Mouse (Mus musculus) kidney, adult 11 months (tissue): ENCODE data around the gene Lnx2.

Experiments used
- DNase-seq: peaks from one replicate; pipeline ENCODE4 v3.0.0; 2022

Gene Lnx2

DNA sequence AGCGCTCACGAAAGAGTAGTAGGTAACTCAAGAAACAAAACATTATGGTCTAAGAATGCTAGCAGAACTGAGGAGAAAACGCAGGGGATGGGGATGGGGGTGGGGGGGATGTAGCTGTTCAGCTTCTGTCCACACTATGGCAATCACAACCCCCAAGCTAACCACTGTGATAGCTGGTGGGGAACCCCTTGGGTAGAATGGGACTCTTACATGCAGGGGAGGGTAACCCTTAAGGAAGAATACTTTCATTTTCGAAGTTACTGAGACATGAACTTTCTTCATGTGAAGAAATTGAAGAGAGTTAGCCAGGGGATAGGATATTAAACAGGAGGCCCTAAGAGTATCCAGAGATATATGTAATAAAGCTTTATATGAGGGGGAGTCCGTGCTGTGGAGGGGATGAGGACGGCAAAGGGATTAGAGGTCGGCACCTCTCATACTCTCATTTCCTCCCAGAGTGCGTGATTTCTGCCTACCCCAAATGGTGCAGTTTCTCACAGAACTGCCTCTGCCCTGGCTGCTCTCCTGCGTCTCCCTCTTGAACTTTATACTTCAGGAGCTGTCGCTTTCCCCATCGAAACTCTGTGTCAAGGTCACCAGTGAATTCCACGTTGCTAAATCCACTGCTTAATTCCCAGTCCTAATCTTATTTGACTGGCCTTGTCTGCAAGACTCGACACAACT, 25.4 kb downstream of the Lnx2 start:
- no peak for DNase-seq

DNA sequence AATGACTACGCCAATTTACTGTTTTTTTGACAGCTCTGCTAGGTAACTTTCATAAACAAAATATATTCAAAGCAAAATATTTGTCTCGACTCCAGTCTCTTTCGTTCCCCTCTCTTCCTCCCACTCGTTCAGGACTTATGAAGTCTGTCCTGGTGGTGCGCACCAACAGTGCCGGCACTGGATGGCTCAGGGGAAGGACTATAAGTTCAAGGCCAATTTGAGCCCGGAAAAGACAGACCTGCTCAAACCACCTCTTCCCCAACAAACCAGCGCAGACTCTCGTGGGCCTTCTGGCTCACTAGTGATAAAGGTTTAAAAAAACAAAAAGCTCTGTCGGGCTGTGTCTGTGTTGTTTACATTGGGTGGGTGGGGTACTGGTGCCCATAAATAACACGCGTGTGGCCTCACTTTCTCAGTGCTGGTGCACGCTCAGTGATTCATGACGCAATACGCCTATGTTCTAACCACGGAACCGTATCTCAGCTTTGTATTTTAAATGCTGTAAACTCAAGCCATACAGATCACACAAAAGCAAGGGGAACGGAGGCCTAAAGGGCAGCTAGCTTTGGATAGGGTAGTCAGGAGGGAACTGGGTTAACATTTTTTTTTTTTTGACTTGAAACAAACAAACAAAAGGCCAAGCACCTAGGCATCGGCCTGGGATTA, 26.7 kb downstream of the Lnx2 start:
- no peak for DNase-seq

DNA sequence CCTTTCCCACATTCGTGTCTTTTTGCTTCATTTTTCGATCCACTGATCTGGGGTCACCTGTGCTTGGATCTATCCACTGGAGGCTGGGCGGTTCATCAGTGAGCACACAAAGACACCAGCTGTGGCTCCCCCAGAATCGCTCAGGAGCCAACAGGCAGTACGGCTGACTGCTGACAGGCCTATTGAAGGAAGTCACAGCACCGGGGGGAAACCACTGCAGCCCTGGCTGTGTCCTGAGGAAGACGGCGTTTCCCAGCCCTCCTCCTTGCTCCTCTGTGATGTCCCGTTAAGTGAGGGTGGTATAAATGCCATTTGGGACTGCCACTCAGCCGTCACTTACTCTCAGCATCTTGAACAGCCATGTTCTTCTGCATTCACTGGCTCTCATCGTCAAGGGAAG, 30.5 kb downstream of the Lnx2 start:
- no peak for DNase-seq

DNA sequence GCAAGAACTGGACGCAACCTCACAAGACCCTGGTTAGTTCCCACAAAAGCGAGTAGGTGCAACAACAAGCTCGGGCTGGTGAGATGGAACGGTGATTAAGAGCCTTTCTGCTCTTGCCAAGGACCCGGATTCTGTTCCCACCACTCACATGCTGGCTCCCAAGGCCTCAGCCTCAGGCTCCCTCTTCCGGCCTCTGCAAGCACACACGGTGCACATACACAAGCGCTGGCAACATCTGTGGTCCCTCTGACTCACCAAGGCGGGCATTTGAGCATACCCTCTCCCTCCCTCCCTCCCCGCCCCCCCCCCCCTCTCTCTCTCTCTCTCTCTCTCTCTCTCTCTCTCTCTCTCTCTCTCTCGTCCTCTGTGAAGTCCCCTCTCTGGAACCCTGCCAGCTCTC, 31.1 kb downstream of the Lnx2 start:
- DNase-seq = no peak

DNA sequence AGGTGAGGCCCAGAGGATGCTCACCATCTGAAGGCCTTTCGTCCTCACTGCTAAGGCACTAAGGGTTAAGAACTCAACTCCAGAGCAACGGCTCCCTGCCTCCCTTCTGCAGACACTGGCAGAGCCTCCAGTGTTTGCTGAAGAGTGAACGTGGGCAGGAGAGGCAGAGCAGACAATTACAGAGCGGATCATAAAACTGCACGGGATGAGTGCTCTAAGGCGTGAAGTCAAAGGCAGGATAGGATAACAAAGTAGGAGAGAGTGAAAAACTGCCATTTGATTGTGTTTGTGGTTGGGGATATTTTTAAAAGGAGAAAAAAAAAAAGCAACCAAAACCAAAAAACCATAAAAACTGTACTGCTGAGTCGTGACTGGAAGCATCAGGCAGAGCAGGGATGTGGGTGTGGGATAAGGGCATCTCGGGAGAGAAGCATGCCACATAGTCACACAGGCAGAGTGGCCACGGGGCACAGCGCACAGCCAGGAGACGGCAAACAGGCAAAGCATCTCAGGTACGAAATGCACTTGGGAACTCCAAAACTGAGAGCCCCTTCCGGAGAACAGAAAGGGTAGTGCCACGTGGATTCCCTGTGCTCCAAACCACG, 33.0 kb downstream of the Lnx2 start:
- DNase-seq = no peak

DNA sequence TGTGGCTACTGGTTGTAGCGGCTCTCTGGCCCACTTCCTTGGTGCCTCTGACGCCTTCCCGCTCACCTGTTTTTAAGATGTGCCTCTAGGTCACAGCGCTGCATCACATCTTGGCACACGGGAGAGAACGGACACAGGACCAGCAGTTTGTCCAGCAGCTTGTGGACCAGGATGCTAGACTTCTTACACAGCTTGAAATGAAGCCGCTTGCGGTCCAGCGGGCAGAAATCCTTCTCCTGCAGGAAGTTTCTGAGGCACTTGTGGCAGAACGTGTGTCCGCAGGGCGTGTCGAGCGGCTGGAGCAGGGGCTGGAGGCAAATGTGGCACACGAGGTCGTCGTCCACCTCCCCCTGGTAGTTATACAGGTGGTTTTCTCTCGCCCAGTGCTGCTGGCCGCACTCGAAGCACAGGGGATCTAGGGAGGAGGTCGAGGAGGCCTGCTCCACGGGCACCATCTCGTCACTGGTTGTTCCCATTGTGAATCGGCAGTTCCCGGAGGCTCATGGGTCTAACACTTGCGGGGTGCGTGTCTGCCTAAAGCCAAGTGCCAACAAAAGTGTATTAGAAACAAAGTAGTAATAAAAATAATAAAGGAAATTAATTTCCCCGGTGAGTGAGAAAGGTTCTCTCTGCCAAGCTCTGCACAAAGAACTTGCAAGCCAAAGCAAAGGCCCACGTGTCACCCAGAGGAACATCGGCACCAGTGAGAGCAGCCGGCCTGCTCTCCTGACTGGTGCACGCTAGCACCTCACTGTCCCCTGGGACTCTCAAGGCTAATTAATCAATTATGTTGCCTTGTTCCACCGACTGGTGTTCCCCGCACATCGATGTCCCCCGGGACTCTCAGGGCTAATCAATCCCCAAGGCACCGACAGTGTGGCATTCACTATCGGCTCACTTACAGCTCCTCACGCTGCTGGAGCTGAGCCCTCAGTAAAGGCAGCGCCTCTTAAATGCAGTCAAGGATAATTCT, 34.1 kb downstream of the Lnx2 start:
- DNase-seq = no peak

DNA sequence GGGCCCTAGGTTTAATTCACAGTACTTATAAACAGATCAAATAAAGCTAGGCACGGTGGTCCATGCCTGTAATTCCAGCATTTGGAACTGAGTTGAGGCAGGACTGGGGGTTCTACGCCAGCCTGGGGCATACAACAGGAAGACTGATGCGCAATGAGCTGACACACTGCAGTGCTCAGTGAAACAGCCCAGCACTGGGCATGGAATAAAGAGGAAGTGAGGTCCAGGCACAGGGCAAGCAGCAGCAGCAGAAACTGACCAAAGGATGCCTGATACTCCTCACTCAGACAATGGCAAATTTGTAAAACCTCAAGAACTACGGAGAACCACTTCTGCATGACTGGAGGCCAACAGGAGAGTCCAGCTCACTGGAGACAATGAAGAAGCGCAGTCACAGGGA, 37.0 kb downstream of the Lnx2 start:
- no peak for DNase-seq

DNA sequence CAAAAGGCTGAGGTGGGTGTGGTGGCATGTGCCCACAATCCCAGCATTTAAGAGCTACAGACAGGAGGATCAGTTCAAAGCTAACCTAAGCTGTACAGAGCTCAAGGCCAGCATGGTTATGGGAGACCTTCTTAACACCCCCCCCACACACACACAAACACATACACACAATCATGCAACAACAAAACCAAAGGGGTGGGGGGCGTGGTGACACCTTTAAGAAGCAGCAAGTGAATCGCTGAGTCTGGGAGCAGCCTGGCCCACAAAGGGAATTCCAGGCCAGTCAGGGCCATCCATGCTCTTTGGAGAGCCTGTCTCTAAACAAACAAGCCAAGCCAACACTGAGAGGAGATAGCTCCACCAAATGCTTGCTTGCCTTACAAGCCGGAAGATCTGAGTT, 38.8 kb downstream of the Lnx2 start:
- no peak for DNase-seq

DNA sequence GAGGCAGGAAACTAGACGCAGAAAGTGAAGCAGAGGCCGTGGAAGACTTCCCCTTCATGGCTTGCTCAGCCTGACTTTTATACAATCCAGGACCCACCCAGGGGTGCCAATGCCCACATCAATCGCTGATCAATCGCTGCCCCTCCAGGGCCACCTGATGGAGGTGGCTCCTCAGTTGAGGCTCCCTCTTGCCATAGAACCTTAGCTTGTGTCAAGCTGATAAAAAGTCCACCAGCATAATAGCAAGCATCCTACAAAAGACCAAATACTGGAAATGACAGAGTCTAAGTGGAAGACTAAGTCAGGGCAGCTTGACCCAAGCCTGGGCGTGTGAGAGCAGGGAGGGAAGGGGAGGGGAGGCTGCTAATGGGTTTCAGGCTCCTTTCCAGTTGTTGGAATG, 39.7 kb downstream of the Lnx2 start:
- no peak for DNase-seq

DNA sequence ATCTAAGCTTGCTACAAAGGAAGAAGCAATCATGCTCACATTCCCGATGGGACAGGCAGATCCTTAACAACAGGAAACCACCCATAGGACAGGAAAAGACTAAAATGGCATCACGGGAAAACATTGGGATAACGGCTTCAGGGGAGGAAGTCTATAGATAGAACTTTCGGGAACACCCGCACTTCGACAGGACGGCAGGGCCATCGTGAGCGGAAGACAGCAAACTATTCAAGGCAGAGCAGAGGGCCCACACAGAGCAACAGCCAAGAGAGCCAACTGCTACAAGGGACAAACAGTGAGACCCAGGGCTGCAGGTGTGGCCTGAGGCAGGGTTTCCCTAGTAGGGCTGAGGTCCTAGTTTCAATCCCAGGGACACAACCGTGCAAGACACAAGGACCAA, 40.4 kb downstream of the Lnx2 start:
- DNase-seq = peak; percentile 69

DNA sequence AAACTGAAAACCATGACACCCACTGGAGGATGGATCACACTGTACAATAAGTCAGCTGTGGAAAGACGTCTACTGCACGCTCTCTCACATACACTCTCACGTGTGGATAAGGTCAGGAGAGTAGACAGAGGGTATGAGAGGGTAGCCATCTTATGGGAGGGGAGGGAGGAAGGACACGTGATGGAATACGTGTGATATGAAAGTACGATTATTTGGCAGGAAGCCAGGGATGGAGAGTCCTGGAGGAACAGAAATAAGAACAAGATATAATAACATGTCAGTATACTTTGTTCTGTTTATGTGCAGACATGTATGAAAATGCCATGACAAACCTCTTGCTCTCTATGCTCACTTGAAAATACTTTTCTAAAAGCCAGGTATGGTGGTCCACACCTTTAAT, 41.1 kb downstream of the Lnx2 start:
- no peak for DNase-seq

DNA sequence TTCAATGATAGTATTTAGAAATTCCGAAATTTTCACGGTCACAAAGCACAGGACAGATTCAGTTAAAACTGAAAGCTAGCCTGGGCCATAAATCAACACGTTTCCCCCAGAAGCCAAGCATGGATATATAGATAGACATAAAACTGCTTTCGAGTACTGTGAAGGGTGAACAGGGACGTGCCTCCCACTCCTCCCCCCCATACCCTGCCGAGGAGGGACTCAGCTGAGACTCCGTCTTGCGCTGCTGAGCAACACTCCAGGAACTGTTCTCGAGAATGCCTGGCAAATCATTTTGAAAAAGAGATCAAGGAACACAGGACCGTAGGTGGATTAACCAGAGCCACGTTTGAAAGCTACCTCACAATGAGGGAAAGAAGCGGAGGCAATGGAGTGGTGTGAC, 42.1 kb downstream of the Lnx2 start:
- DNase-seq = no peak

DNA sequence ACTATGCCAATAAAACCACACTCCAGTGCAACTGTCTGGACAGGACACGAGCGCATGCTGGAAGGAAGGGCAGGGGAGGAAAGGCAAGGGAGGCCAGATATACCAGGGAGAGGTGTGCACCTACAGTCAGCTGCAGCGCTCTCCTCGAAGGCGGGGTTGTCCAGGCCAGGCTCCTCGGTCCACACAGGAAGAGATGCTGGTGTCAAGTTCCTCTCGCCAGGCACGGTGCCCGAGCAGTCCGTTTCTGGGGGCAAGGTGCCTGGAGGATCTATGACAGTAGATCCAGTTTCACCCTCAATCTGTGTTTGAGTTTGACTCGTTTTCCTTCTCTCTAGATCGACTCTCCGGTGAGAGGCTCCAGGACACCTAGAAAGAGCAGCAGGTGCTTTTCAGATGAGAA, 43.2 kb downstream of the Lnx2 start:
- no peak for DNase-seq

DNA sequence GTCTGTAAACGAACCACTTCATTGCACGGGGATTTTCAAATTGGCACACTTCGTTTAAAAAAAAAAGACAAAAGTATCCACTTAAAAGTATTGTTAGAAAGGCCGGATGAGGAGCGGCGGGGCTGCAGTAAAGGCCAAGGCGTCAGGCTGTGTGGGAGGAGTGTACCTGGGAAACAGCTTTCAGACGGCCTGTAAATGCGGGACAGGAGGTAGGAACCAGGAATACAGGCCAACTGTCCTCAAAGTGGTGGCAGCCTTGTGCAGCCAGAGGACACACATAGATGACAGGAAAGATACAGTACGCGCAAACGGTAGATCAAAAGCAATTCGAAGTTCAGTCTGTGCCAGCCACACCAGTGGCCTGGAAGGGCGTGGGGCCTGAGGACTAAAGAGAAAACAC, 45.1 kb downstream of the Lnx2 start:
- no peak for DNase-seq

DNA sequence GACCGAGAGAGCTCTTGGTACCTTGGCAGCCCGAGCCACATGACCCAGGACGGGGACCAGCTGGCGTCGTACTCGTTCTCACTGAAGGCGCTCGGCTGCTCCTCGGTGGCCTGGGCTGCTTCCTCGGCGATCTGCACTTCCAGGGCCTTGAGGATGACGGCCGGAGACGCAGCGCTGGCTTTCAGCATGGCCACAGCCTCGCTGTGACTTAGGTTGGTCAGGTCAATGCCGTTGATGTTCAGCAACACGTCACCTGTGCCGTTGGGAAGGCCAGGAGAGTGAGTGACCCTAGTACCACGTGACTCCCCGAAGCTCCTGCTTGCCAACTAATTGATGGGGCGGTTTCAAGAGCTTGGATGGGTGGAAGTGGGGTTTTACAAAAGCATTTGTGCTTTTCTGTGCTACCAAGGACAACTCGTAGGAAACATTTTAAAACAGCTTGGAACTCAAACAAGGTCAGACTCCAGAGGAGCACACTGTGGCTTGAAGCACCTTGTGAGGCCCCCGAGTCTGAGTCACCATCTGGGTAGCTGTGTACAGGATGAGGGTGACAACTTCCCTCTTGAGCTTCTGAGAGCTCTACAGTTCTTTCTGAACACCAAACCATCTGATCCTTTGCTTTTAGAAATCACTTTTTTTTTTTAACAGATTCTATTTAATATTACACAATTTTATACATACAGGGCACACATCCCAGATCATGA, 51.9 kb downstream of the Lnx2 start:
- DNase-seq = no peak

DNA sequence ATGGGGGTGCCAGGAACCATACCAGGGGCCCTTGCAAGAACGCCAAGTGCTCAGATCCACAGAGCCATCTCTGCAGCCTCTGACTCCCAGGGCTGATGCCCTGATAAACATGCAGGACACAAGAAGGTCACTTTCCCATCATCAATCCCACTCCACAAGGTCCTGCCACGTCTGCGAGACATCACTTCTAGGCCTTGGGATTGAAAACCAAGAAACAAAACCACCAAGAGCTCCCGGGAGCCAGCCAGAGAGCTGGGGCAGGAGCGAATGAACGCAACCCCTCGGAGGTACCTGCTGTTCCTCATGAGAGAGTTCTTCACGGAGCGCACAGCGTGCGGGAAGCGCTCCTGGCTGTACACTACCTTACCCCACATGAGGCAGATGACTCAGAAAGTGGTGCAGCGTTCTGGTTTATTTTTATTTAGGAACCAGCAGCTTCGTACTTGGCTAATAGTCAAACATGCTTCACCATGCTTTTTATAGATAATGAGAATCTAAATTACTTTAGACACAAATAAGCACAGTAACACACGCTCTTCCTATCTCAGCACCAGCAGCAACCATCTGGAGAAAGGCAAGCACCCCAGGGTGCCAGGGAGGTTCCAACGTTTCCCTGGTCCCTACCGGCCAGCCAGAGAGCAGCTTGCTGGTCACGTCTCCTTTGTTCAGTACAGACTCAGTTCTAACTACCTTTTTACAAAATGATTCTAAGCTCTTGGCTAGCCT, 53.0 kb downstream of the Lnx2 start:
- DNase-seq = no peak

DNA sequence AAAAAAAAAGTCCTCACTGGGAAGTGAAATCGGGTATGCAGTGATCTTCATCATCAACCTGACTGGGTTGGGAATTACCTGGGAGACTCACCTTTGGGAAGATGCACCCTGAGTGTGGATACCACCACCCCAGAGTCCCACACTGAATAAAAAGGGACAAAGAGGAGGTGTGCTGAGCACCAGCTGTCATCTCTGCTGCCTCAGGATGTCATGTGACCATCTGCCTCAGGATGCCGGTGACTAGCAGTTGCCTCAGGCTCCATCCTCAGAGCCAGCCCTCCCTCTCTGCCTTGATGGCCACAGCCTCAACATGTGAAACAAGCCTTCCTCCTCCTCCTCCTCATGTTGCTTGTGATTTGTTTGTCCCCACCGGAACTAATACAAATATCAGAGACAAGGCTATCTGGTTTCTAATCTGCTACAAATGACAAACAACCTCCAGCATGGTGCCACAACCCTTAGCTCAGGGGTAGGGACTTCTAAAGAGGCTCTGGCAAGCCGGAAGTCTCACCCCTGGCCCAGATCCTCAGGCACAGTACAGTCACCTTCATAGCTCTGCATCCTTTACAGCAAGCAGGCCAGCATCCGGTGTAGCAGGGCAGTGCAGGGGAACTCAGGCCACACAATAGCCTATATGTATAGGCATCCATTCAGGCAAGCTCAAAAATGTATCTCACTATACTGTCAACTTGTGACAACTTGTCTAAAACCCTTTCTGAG, 54.7 kb downstream of the Lnx2 start:
- no peak for DNase-seq

DNA sequence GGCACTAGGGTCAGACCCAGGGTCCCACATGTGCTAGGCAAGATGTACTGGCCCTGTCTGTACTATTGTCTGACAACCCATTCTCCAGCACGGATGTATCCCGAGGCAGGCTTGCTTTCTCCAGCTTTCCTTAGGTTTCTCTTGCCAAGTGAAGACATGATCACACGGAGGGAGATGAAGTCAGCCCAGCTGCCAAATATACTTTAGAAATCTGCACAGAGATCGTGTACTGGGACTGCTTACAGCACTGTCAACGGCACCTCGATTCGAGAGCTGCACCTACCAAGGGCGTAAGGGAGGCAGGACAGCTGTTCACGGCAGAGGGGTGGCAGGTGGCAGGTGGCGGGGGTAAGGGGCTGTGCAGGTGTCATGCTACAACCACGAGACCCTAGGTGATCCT, 55.8 kb downstream of the Lnx2 start:
- DNase-seq = no peak

DNA sequence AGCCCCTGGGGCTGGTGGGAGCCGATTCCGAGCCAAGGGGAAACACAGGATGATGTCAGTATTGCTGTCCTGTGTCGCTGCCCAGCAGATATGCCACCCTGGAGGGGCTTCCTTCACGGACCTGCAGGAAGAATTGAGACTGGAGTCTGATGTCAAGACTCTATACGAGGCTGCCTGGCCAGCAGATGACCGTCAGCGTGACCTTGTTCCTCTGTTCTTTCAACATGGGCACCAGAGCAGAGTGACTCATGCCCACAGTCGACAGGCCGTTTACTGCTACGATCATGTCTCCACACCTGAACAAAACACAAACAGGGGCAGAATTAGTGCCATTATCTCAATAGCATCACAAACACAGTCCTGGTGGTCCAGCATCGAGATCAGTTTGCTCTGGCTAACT, 57.6 kb downstream of the Lnx2 start:
- no peak for DNase-seq

DNA sequence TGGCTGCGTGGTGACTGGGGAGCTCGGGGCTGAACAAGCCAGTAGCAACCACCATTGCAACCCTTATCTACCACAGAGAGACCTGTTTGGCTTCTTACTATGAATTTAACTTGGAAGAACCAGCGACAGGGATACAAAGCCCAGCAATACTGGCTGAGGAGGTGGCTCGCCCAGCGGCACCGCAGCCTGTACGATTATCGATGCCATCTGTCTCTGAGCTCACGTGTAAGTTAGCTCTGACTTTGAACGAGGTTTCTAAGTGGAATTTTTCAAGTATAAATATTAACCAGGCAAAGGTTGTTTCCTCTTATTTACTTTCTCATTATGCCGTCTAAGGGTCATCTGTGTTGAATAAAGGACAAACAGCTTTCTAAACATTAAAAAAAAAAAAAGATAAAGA, 58.9 kb downstream of the Lnx2 start:
- DNase-seq = peak; percentile 54

DNA sequence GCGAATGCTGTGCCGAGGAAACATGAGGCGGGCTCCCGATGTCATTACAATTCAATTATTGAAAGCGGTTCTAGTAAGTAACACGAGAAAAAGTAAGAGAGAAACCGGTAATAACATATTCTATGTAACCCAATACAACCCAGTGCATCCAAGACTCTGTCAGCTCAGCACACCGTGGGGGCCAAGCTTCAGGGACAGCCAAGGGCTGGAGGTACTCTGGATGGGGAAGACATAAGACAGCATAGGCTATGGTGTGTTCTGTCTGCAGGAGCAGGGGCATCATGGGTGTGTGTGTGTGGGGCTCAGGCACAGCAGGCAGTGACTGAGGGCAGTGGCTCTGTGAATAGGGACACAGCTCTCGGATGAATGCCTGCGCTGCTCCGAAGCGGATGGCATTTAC, 59.8 kb downstream of the Lnx2 start:
- no peak for DNase-seq
